Mouse (Mus musculus): Measurements from ENCODE around the gene Ttc28. TPM values are rescaled to one million over a fixed set of nuclear protein-coding genes. Genes with fewer than 3 reads are reported as not detected.

The Ttc28 gene
- total and polyA plus RNA-seq, 3 experiments: 0.21 to 0.89 (median 0.28) TPM

- dilution Hi-C loops (cut with MboI; ENCODE audit: extremely low pct_ligation_motif_present, extremely low pct_unique_long_range_greater_than_20kb, low sequenced_read_pairs): no loop called here
- DNase-seq (ENCODE audit: extremely low read depth): no peak
- Histone ChIP-seq H3K36me3 (replicated peaks in 1 of 2; ENCODE audit: control insufficient read depth in 1 of 2, insufficient read depth in 1 of 2, low read length in 1 of 2) (peaks cover 35 to 65% of the 10 kb centered on the region in 2 experiments), H3K27me3 (replicated peaks) (no peaks in the 10 kb centered on the region), H3K9me3 (replicated peaks; ENCODE audit: low read length) (no peaks in the 10 kb centered on the region), H3K79me2 (replicated peaks; ENCODE audit: control insufficient read depth, extremely low read depth, insufficient read depth, poor library complexity, severe bottlenecking) (no peaks in the 10 kb centered on the region), H3K9ac (ENCODE audit: insufficient read depth, low read depth) (no peak overlapping the region), H3K4me1 (ENCODE audit: control insufficient read depth in 1 of 2, insufficient read depth in 2 of 2) (no peaks in the 10 kb centered on the region), H3K27ac (ENCODE audit: insufficient read depth, low read depth) (no peak overlapping the region), H3K4me3 (replicated peaks in 1 of 3; ENCODE audit: low read depth in 2 of 3, low read length in 2 of 3, poor library complexity in 1 of 3) (no peak overlapping the region), H3K4me2 (ENCODE audit: insufficient read depth, low read depth, poor library complexity, severe bottlenecking) (no peak overlapping the region)
- TF ChIP-seq PAX5 (IDR thresholded peaks at IDR 0.05; ENCODE audit: low read length) (no peak), IRF4 (IDR thresholded peaks at IDR 0.05; ENCODE audit: low read depth, low read length) (no peak), RAD21 (IDR thresholded peaks at IDR 0.05; ENCODE audit: low read depth, low read length) (no peak), CTCF (conservative IDR thresholded peaks at IDR 0.05 in 1 of 2, IDR thresholded peaks at IDR 0.05 in 1 of 2; ENCODE audit: low read depth in 2 of 2, low read length in 2 of 2) (no peak), JUN (IDR thresholded peaks at IDR 0.05; ENCODE audit: insufficient read depth, low read depth, low read length) (no peak), ZC3H11A (IDR thresholded peaks at IDR 0.05; ENCODE audit: low read depth, low read length) (no peak), NELFE (IDR thresholded peaks at IDR 0.05; ENCODE audit: low read depth, low read length) (no peak), CHD2 (IDR thresholded peaks at IDR 0.05; ENCODE audit: low read length) (no peak), NRF1 (IDR thresholded peaks at IDR 0.05; ENCODE audit: low read depth, low read length) (no peak), SIN3A (IDR thresholded peaks at IDR 0.05; ENCODE audit: low read length) (no peak), POLR2AphosphoS2 (IDR thresholded peaks at IDR 0.05; ENCODE audit: low read depth, low read length) (no peak), ELF1 (IDR thresholded peaks at IDR 0.05; ENCODE audit: low read depth, low read length) (no peak), EP300 (IDR thresholded peaks at IDR 0.05; ENCODE audit: low read length) (no peak), USF2 (conservative IDR thresholded peaks at IDR 0.05; ENCODE audit: low read depth, low read length) (no peak), POLR2A (IDR thresholded peaks at IDR 0.05; ENCODE audit: low read depth, low read length) (no peak)
- in situ Hi-C loops (cut with MboI; ENCODE audit: low pct_ligation_motif_present, low pct_unique_long_range_greater_than_20kb, low sequenced_read_pairs): no loop called here
These were observed 4.9 kb upstream of the Ttc28 start for GRCm38 (mm10) chr5:110874711-110875110.

GRCm38 (mm10) chr5:110875286-110875685 is 4.3 kb upstream of the Ttc28 start:
- H3K36me3 ChIP-seq (replicated peaks in 1 of 2; ENCODE audit: control insufficient read depth in 1 of 2, insufficient read depth in 1 of 2, low read length in 1 of 2): peaks cover 32 to 59% of the 10 kb centered on the region in 2 experiments
- dilution Hi-C loops (cut with MboI; ENCODE audit: extremely low pct_ligation_motif_present, extremely low pct_unique_long_range_greater_than_20kb, low sequenced_read_pairs) (no loop called here), in situ Hi-C loops (cut with MboI; ENCODE audit: low pct_ligation_motif_present, low pct_unique_long_range_greater_than_20kb, low sequenced_read_pairs) (no loop called here)
- no peaks in the 10 kb centered on the region for H3K9me3 ChIP-seq (replicated peaks; ENCODE audit: low read length)
- peaks cover 0 to under 1% of the 10 kb centered on the region in 2 experiments; a peak in 2 of 4 replicates for H3K4me1 ChIP-seq (ENCODE audit: control insufficient read depth in 1 of 2, insufficient read depth in 2 of 2)
- TF ChIP-seq PAX5 (IDR thresholded peaks at IDR 0.05; ENCODE audit: low read length) (no peak), CHD2 (IDR thresholded peaks at IDR 0.05; ENCODE audit: low read length) (no peak), ZKSCAN1 (IDR thresholded peaks at IDR 0.05; ENCODE audit: borderline replicate concordance, low read depth, low read length) (no peak), USF1 (IDR thresholded peaks at IDR 0.05; ENCODE audit: low read depth, low read length) (no peak), TBP (conservative IDR thresholded peaks at IDR 0.05; ENCODE audit: low read depth, low read length) (no peak), IRF4 (IDR thresholded peaks at IDR 0.05; ENCODE audit: low read depth, low read length) (no peak), ZNF384 (IDR thresholded peaks at IDR 0.05; ENCODE audit: low read depth, low read length) (no peak), ZC3H11A (IDR thresholded peaks at IDR 0.05; ENCODE audit: low read depth, low read length) (no peak)
- no peak overlapping the region for H3K27ac ChIP-seq (ENCODE audit: insufficient read depth, low read depth)
- H3K9ac ChIP-seq (ENCODE audit: insufficient read depth, low read depth): no peak overlapping the region
- H3K79me2 ChIP-seq (replicated peaks; ENCODE audit: control insufficient read depth, extremely low read depth, insufficient read depth, poor library complexity, severe bottlenecking): no peaks in the 10 kb centered on the region
- DNase-seq (ENCODE audit: extremely low read depth): no peak
- H3K4me3 ChIP-seq (replicated peaks in 1 of 3; ENCODE audit: low read depth in 2 of 3, low read length in 2 of 3, poor library complexity in 1 of 3): no peak overlapping the region
- H3K27me3 ChIP-seq (replicated peaks): no peaks in the 10 kb centered on the region
- H3K4me2 ChIP-seq (ENCODE audit: insufficient read depth, low read depth, poor library complexity, severe bottlenecking): no peak overlapping the region

All from CH12.LX (cell line).